Mouse (Mus musculus): Measurements from ENCODE around the gene Trim7. TPM values are rescaled to one million over a fixed set of nuclear protein-coding genes. Genes with fewer than 3 reads are reported as not detected.

Gene Trim7
- total and polyA plus RNA-seq, 3 experiments, result 18.2 to 27.9 (median 18.4) TPM

- Histone ChIP-seq H3K79me2 (replicated peaks; ENCODE audit: control insufficient read depth, insufficient read depth, low read length) (no peaks in the 10 kb centered on the region), H3K4me1 (ENCODE audit: control insufficient read depth, insufficient read depth, low read length) (peaks cover 3% of the 10 kb centered on the region), H3K9ac (ENCODE audit: low read depth, low read length) (no peak overlapping the region), H3K36me3 (ENCODE audit: control insufficient read depth, insufficient read depth, low read length) (no peaks in the 10 kb centered on the region), H3K27me3 (ENCODE audit: control insufficient read depth, insufficient read depth, low read length) (no peaks in the 10 kb centered on the region), H3K4me3 (peak overlapping the region; percentile 75), H3K27ac (peak overlapping the region; percentile 6; the same call in 1 of the 2 replicates)
- DNase-seq, result no peak
- 32% methylated on average over 9 of the region's 9 CpGs for WGBS
- intact Hi-C loops (cut with DNase I), result loop anchor here (1.0 kb wide), 1 partner anchor 9 kb away; no protein-coding TSS in a partner anchor
- TF ChIP-seq EP300 (IDR thresholded peaks at IDR 0.05; ENCODE audit: insufficient read depth, low read depth, low read length), result no peak
- TF ChIP-seq POLR2A (IDR thresholded peaks at IDR 0.05; ENCODE audit: insufficient read depth, low read depth, low read length), result no peak
- TF ChIP-seq CTCF (IDR thresholded peaks at IDR 0.05), result no peak
These were observed 7.3 kb downstream of the Trim7 start for GRCm38 (mm10) chr11:48833078-48833730.

- no peaks in the 10 kb centered on the region for H3K79me2 ChIP-seq (replicated peaks; ENCODE audit: control insufficient read depth, insufficient read depth, low read length)
These were observed 8.0 kb downstream of the Trim7 start for GRCm38 (mm10) chr11:48833731-48834639.

GRCm38 (mm10) chr11:48835923-48836322, 10.0 kb downstream of the Trim7 start:
- Histone ChIP-seq H3K4me3 (no peak overlapping the region), H3K4me1 (ENCODE audit: control insufficient read depth, insufficient read depth, low read length) (peaks cover 4% of the 10 kb centered on the region), H3K36me3 (ENCODE audit: control insufficient read depth, insufficient read depth, low read length) (no peaks in the 10 kb centered on the region), H3K27me3 (ENCODE audit: control insufficient read depth, insufficient read depth, low read length) (no peaks in the 10 kb centered on the region), H3K79me2 (replicated peaks; ENCODE audit: control insufficient read depth, insufficient read depth, low read length) (no peaks in the 10 kb centered on the region), H3K27ac (no peak overlapping the region; the same call in 1 of the 2 replicates), H3K9ac (ENCODE audit: low read depth, low read length) (no peak overlapping the region)
- TF ChIP-seq CTCF (IDR thresholded peaks at IDR 0.05) (no peak), EP300 (IDR thresholded peaks at IDR 0.05; ENCODE audit: insufficient read depth, low read depth, low read length) (no peak), POLR2A (IDR thresholded peaks at IDR 0.05; ENCODE audit: insufficient read depth, low read depth, low read length) (no peak)
- intact Hi-C loops (cut with DNase I), result loop anchor here (2.0 kb wide), 1 partner anchor 17 kb away; no protein-coding TSS in a partner anchor
- 80% methylated on average over 6 of the region's 6 CpGs for WGBS
- no peak for DNase-seq

More at GRCm38 (mm10) chr11:48833731-48834639, 8.0 kb downstream of the Trim7 start:
- TF ChIP-seq EP300 (IDR thresholded peaks at IDR 0.05; ENCODE audit: insufficient read depth, low read depth, low read length) (peak; percentile 90), POLR2A (IDR thresholded peaks at IDR 0.05; ENCODE audit: insufficient read depth, low read depth, low read length) (no peak)
- H3K4me1 ChIP-seq (ENCODE audit: control insufficient read depth, insufficient read depth, low read length), result peaks cover 6% of the 10 kb centered on the region
- H3K27me3 ChIP-seq (ENCODE audit: control insufficient read depth, insufficient read depth, low read length), result no peaks in the 10 kb centered on the region
- no peaks in the 10 kb centered on the region for H3K36me3 ChIP-seq (ENCODE audit: control insufficient read depth, insufficient read depth, low read length)
- peak overlapping the region; percentile 73 for H3K9ac ChIP-seq (ENCODE audit: low read depth, low read length)
- peak overlapping the region; percentile 91 for H3K27ac ChIP-seq
- under 1% methylated on average over 30 of the region's 30 CpGs for WGBS
- intact Hi-C loops (cut with DNase I), result loop anchor here (1.0 to 2.0 kb wide), 3 partner anchors 10 to 22 kb away; no protein-coding TSS in a partner anchor
- peak; percentile 91 to 95 for DNase-seq
- peak overlapping the region; percentile 75 for H3K4me3 ChIP-seq

- Histone ChIP-seq H3K79me2 (replicated peaks; ENCODE audit: control insufficient read depth, insufficient read depth, low read length) (no peaks in the 10 kb centered on the region), H3K36me3 (ENCODE audit: control insufficient read depth, insufficient read depth, low read length) (no peaks in the 10 kb centered on the region), H3K27ac (peak overlapping the region; percentile 87), H3K4me1 (ENCODE audit: control insufficient read depth, insufficient read depth, low read length) (peaks cover 4% of the 10 kb centered on the region), H3K4me3 (peak overlapping the region; percentile 82), H3K9ac (ENCODE audit: low read depth, low read length) (peak overlapping the region; percentile 91), H3K27me3 (ENCODE audit: control insufficient read depth, insufficient read depth, low read length) (no peaks in the 10 kb centered on the region)
- no peak for DNase-seq
- no peak for TF ChIP-seq POLR2A (IDR thresholded peaks at IDR 0.05; ENCODE audit: insufficient read depth, low read depth, low read length)
- no peak for TF ChIP-seq CTCF (IDR thresholded peaks at IDR 0.05)
- 0 out of 2 replicates have a peak, but pooled peaks have one; percentile 12 for TF ChIP-seq EP300 (IDR thresholded peaks at IDR 0.05; ENCODE audit: insufficient read depth, low read depth, low read length)
- intact Hi-C loops (cut with DNase I), result loop anchor here (1.0 kb wide), 1 partner anchor 16 kb away; no protein-coding TSS in a partner anchor
- 19% methylated on average over 11 of the region's 11 CpGs for WGBS
These were observed 11.0 kb downstream of the Trim7 start for GRCm38 (mm10) chr11:48836990-48837309.

- DNase-seq, result peak; percentile 82 to 85
- H3K4me1 ChIP-seq (ENCODE audit: control insufficient read depth, insufficient read depth, low read length), result peaks cover 4% of the 10 kb centered on the region
- H3K4me3 ChIP-seq, result peak overlapping the region; percentile 82
- H3K27ac ChIP-seq, result peak overlapping the region; percentile 87
- under 1% methylated on average over 77 of the region's 77 CpGs for WGBS
- peak overlapping the region; percentile 91 for H3K9ac ChIP-seq (ENCODE audit: low read depth, low read length)
- TF ChIP-seq EP300 (IDR thresholded peaks at IDR 0.05; ENCODE audit: insufficient read depth, low read depth, low read length) (no peak), POLR2A (IDR thresholded peaks at IDR 0.05; ENCODE audit: insufficient read depth, low read depth, low read length) (peak; percentile 62; the same call in 1 of the 2 replicates)
- no peaks in the 10 kb centered on the region for H3K36me3 ChIP-seq (ENCODE audit: control insufficient read depth, insufficient read depth, low read length)
- no peaks in the 10 kb centered on the region for H3K27me3 ChIP-seq (ENCODE audit: control insufficient read depth, insufficient read depth, low read length)
- intact Hi-C loops (cut with DNase I), result loop anchor here (1.0 kb wide), 1 partner anchor 16 kb away; no protein-coding TSS in a partner anchor
- H3K79me2 ChIP-seq (replicated peaks; ENCODE audit: control insufficient read depth, insufficient read depth, low read length), result no peaks in the 10 kb centered on the region
These were observed 11.6 kb downstream of the Trim7 start for GRCm38 (mm10) chr11:48837310-48838180.

All from heart, adult 2 months (tissue).